9 mouse cellular contexts compared by ENCODE assay signal in the genomic region with DNA sequence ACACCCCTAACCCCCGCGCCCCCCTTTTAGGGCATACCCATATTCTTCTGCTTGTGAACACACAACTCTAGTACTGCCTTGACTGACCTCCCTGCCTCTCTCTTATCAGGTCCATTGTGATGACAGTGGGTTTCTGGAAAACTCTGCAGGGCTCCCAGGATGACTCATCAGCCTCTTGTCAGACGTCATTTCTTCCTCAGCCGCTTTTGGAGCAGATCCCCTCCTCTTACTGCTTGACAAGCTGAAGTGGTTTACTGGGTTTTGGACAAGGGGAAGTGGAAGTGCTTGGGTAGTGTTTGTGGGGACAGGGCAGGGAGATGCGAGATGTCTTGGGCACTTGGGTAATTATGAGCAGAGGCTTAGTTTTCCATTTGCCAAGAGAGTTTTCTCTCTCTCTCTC.
DNase-seq lines count a peak whose midpoint lies in the region; ATAC-seq lines count a peak whose summit lies in the region.
"Had no signal": no experiment of that assay in that cellular context is flagged by ENCODE, and none has a peak within 500 bp of the region (broad histone marks: within the 10 kb centered on the region; RNA-seq: fewer than 3 reads in every experiment).

No protein-coding gene starts in this region.

- peaks cover 28% of the 10 kb centered on the region for H3K4me1 ChIP-seq in brown adipose tissue, adult 24 weeks (ENCODE audit: control insufficient read depth, insufficient read depth, insufficient read length, low read length)

- peak; percentile 96 for ATAC-seq in megakaryocyte progenitor cell, adult 5-6 weeks (replicated peaks; ENCODE audit: poor library complexity)
- no peak for ATAC-seq in CD4-positive, CD25-positive, alpha-beta regulatory T cell, adult 4 months

- intact Hi-C loops in heart, postnatal 14 days (cut with DNase I), result loop anchor here (5.0 kb wide), 1 partner anchor 87 kb away; a partner anchor contains a TSS
- intact Hi-C loops in left cerebral cortex, postnatal 4 days (cut with DNase I), result loop anchor here (2.0 kb wide), 1 partner anchor 16 kb away; no protein-coding TSS in a partner anchor

- peak; percentile 20 for DNase-seq in layer of hippocampus, adult 11-12 months (ENCODE audit: low spot score)
- no peak for DNase-seq in layer of hippocampus, postnatal 36 days
- peak; percentile 27 to 40 for DNase-seq in heart, postnatal 14 days
- no peak for DNase-seq in left cerebral cortex, postnatal 4 days
- no peak for DNase-seq in frontal cortex, postnatal 10 days (ENCODE audit: low spot score in 2 of 2)

- peak overlapping the region; percentile 83 for H3K27ac ChIP-seq in brown adipose tissue, adult 24 weeks (replicated peaks; ENCODE audit: low read depth, low read length)
- H3K27ac ChIP-seq: hindbrain, embryonic 14.5 days had no signal

- H3K4me3 ChIP-seq in brown adipose tissue, adult 24 weeks (ENCODE audit: insufficient read depth, low read depth, low read length), result no peak overlapping the region

Comparison
In these comparisons a context has a peak if more than half of its experiments do, and no peak if none do; other contexts are left out.
1. DNase-seq: peak in layer of hippocampus, adult 11-12 months (single experiment) and heart, postnatal 14 days (2 of 2); none in layer of hippocampus, postnatal 36 days (0 of 2), left cerebral cortex, postnatal 4 days (single experiment) and frontal cortex, postnatal 10 days (0 of 2).